Mouse (Mus musculus): ENCODE measurements at regions not wholly inside any gene's neighbourhood (a gene's known extent, or its start where the extent isn't known, plus 50 kb on each side); places are given as distances from the start of the nearest gene placed in this dataset.

DNA sequence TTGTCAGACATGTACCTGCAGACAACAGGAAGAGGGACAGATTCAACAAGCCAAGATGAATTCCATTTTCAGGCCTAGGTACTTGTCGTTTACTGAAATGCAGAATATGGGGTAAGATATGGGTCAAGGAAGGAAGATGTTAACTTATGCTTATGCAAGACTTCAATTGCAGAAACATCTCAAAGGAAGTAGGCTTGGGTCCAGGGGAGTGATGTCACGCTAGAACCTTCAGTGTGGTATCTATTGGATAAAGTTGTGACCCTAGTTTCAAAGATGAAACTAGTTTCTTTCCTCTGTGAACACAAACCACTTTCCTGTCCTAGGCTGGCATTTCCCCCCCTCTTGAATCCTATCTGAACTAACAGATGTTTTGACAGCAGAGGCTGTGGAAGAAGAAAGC is 50.5 kb upstream of the Rbpj start:
- TF ChIP-seq POLR2A (IDR thresholded peaks at IDR 0.05; ENCODE audit: borderline replicate concordance, extremely low read depth, insufficient read depth, insufficient read length, poor library complexity, severe bottlenecking) = no peak
- no peak for TF ChIP-seq CTCF (IDR thresholded peaks at IDR 0.05; ENCODE audit: borderline replicate concordance, extremely low read depth, insufficient read depth, insufficient read length)
